Mouse (Mus musculus): ENCODE results near the gene Ptprr. TPM values are rescaled to one million over a fixed set of nuclear protein-coding genes. Genes with fewer than 3 reads are reported as not detected.

The Ptprr gene
- polyA plus RNA-seq, 1 experiment from 2014 or later, result 0.52 TPM

GRCm38 (mm10) chr10:116270646-116271469 is 252.8 kb downstream of the Ptprr start:
- Histone ChIP-seq H3K4me2 (replicated peaks; ENCODE audit: low read depth, low read length) (no peak overlapping the region), H3K27me3 (ENCODE audit: insufficient read depth, low read length) (no peaks in the 10 kb centered on the region), H3K36me3 (ENCODE audit: insufficient read depth, low read length) (no peaks in the 10 kb centered on the region), H3K4me1 (ENCODE audit: insufficient read depth, low read length) (peaks cover 35% of the 10 kb centered on the region), H3K9me3 (ENCODE audit: low read length) (no peaks in the 10 kb centered on the region), H3K4me3 (ENCODE audit: low read length) (no peak overlapping the region), H3K9ac (replicated peaks; ENCODE audit: low read length) (no peak overlapping the region; the same call in 1 of the 2 replicates), H3K27ac (ENCODE audit: low read length) (peak overlapping the region; percentile 68)
- 61% methylated on average over 12 of the region's 12 CpGs for WGBS
- ATAC-seq (ENCODE audit: low FRiP score, low TSS enrichment), result no peak

GRCm38 (mm10) chr10:116271470-116271915 is 253.5 kb downstream of the Ptprr start:
- no peaks in the 10 kb centered on the region for H3K36me3 ChIP-seq (ENCODE audit: insufficient read depth, low read length)
- peaks cover 31% of the 10 kb centered on the region for H3K4me1 ChIP-seq (ENCODE audit: insufficient read depth, low read length)
- H3K4me2 ChIP-seq (replicated peaks; ENCODE audit: low read depth, low read length), result no peak overlapping the region
- no peaks in the 10 kb centered on the region for H3K9me3 ChIP-seq (ENCODE audit: low read length)
- no peak overlapping the region for H3K4me3 ChIP-seq (ENCODE audit: low read length)
- 73% methylated on average over 10 of the region's 10 CpGs for WGBS
- no peaks in the 10 kb centered on the region for H3K27me3 ChIP-seq (ENCODE audit: insufficient read depth, low read length)
- H3K27ac ChIP-seq (ENCODE audit: low read length), result peak overlapping the region; percentile 68
- no peak overlapping the region; the same call in 1 of the 2 replicates for H3K9ac ChIP-seq (replicated peaks; ENCODE audit: low read length)
- no peak for ATAC-seq (ENCODE audit: low FRiP score, low TSS enrichment)

GRCm38 (mm10) chr10:116272156-116272555 is 254.1 kb downstream of the Ptprr start:
- Histone ChIP-seq H3K4me2 (replicated peaks; ENCODE audit: low read depth, low read length) (no peak overlapping the region), H3K9me3 (ENCODE audit: low read length) (no peaks in the 10 kb centered on the region), H3K4me1 (ENCODE audit: insufficient read depth, low read length) (peaks cover 25% of the 10 kb centered on the region), H3K4me3 (ENCODE audit: low read length) (no peak overlapping the region), H3K27ac (ENCODE audit: low read length) (no peak overlapping the region), H3K27me3 (ENCODE audit: insufficient read depth, low read length) (no peaks in the 10 kb centered on the region), H3K9ac (replicated peaks; ENCODE audit: low read length) (no peak overlapping the region), H3K36me3 (ENCODE audit: insufficient read depth, low read length) (no peaks in the 10 kb centered on the region)
- 63% methylated on average over 3 of the region's 3 CpGs for WGBS
- ATAC-seq (ENCODE audit: low FRiP score, low TSS enrichment), result no peak

GRCm38 (mm10) chr10:116275280-116275679 is 257.3 kb downstream of the Ptprr start, which contains the start of gene Ptprb:
Gene Ptprb (plus strand): TSS chr10:116275523.
- peaks cover 12% of the 10 kb centered on the region for H3K4me1 ChIP-seq (ENCODE audit: insufficient read depth, low read length)
- peak within 1 kb of the TSS; percentile 55; the same call in 1 of the 2 replicates for H3K27ac ChIP-seq (ENCODE audit: low read length)

GRCm38 (mm10) chr10:116286697-116287344 is 268.8 kb downstream of the Ptprr start:
- no peaks in the 10 kb centered on the region for H3K27me3 ChIP-seq (ENCODE audit: insufficient read depth, low read length)
- WGBS, result 79% methylated on average over 7 of the region's 7 CpGs
- no peak overlapping the region for H3K4me2 ChIP-seq (replicated peaks; ENCODE audit: low read depth, low read length)
- H3K27ac ChIP-seq (ENCODE audit: low read length), result peak overlapping the region; percentile 22; the same call in 1 of the 2 replicates
- H3K9ac ChIP-seq (replicated peaks; ENCODE audit: low read length), result no peak overlapping the region
- no peaks in the 10 kb centered on the region for H3K9me3 ChIP-seq (ENCODE audit: low read length)
- no peaks in the 10 kb centered on the region for H3K36me3 ChIP-seq (ENCODE audit: insufficient read depth, low read length)
- H3K4me1 ChIP-seq (ENCODE audit: insufficient read depth, low read length), result 0 out of 2 replicates have a peak, but pooled peaks cover 3% of the 10 kb centered on the region
- ATAC-seq (ENCODE audit: low FRiP score, low TSS enrichment), result peak; percentile 57
- no peak overlapping the region for H3K4me3 ChIP-seq (ENCODE audit: low read length)

More at GRCm38 (mm10) chr10:116275280-116275679, 257.3 kb downstream of the Ptprr start, which contains the start of gene Ptprb:
- Histone ChIP-seq H3K9ac (replicated peaks; ENCODE audit: low read length) (peak within 1 kb of the TSS; percentile 45; the same call in 1 of the 2 replicates), H3K4me3 (ENCODE audit: low read length) (peak within 1 kb of the TSS; percentile 36), H3K27me3 (ENCODE audit: insufficient read depth, low read length) (no peaks in the 10 kb centered on the region), H3K36me3 (ENCODE audit: insufficient read depth, low read length) (no peaks in the 10 kb centered on the region), H3K9me3 (ENCODE audit: low read length) (no peaks in the 10 kb centered on the region), H3K4me2 (replicated peaks; ENCODE audit: low read depth, low read length) (peak within 1 kb of the TSS; percentile 35; the same call in 1 of the 2 replicates)
- WGBS, result 66% methylated on average over 7 of the region's 7 CpGs
- no peak for ATAC-seq (ENCODE audit: low FRiP score, low TSS enrichment)

- 0 out of 2 replicates have a peak, but pooled peaks cover 3% of the 10 kb centered on the region for H3K4me1 ChIP-seq (ENCODE audit: insufficient read depth, low read length)
- H3K4me3 ChIP-seq (ENCODE audit: low read length), result no peak overlapping the region
- H3K4me2 ChIP-seq (replicated peaks; ENCODE audit: low read depth, low read length), result no peak overlapping the region
- 21% methylated on average over 9 of the region's 9 CpGs for WGBS
- no peaks in the 10 kb centered on the region for H3K9me3 ChIP-seq (ENCODE audit: low read length)
- H3K27me3 ChIP-seq (ENCODE audit: insufficient read depth, low read length), result no peaks in the 10 kb centered on the region
- no peaks in the 10 kb centered on the region for H3K36me3 ChIP-seq (ENCODE audit: insufficient read depth, low read length)
- peak overlapping the region; percentile 22; the same call in 1 of the 2 replicates for H3K27ac ChIP-seq (ENCODE audit: low read length)
- peak; percentile 59 for ATAC-seq (ENCODE audit: low FRiP score, low TSS enrichment)
- H3K9ac ChIP-seq (replicated peaks; ENCODE audit: low read length), result no peak overlapping the region
Measured at GRCm38 (mm10) chr10:116288130-116288529, 270.1 kb downstream of the Ptprr start.

GRCm38 (mm10) chr10:116290483-116290882 is 272.5 kb downstream of the Ptprr start:
- H3K4me2 ChIP-seq (replicated peaks; ENCODE audit: low read depth, low read length), result no peak overlapping the region
- 69% methylated on average over 4 of the region's 4 CpGs for WGBS
- H3K27ac ChIP-seq (ENCODE audit: low read length), result no peak overlapping the region
- H3K4me3 ChIP-seq (ENCODE audit: low read length), result no peak overlapping the region
- 0 out of 2 replicates have a peak, but pooled peaks cover 3% of the 10 kb centered on the region for H3K4me1 ChIP-seq (ENCODE audit: insufficient read depth, low read length)
- H3K36me3 ChIP-seq (ENCODE audit: insufficient read depth, low read length), result no peaks in the 10 kb centered on the region
- no peak overlapping the region for H3K9ac ChIP-seq (replicated peaks; ENCODE audit: low read length)
- no peak for ATAC-seq (ENCODE audit: low FRiP score, low TSS enrichment)
- no peaks in the 10 kb centered on the region for H3K27me3 ChIP-seq (ENCODE audit: insufficient read depth, low read length)
- H3K9me3 ChIP-seq (ENCODE audit: low read length), result no peaks in the 10 kb centered on the region

- WGBS, result 70% methylated on average over 8 of the region's 8 CpGs
- Histone ChIP-seq H3K27me3 (ENCODE audit: insufficient read depth, low read length) (no peaks in the 10 kb centered on the region), H3K36me3 (ENCODE audit: insufficient read depth, low read length) (no peaks in the 10 kb centered on the region)
Measured at GRCm38 (mm10) chr10:116291153-116291755, 273.2 kb downstream of the Ptprr start.

GRCm38 (mm10) chr10:116296439-116296838 is 278.4 kb downstream of the Ptprr start:
- H3K4me3 ChIP-seq (ENCODE audit: low read length), result no peak overlapping the region

More at GRCm38 (mm10) chr10:116291153-116291755, 273.2 kb downstream of the Ptprr start:
- Histone ChIP-seq H3K4me2 (replicated peaks; ENCODE audit: low read depth, low read length) (no peak overlapping the region), H3K4me1 (ENCODE audit: insufficient read depth, low read length) (0 out of 2 replicates have a peak, but pooled peaks cover 3% of the 10 kb centered on the region), H3K9me3 (ENCODE audit: low read length) (no peaks in the 10 kb centered on the region), H3K27ac (ENCODE audit: low read length) (no peak overlapping the region), H3K4me3 (ENCODE audit: low read length) (no peak overlapping the region), H3K9ac (replicated peaks; ENCODE audit: low read length) (no peak overlapping the region)
- no peak for ATAC-seq (ENCODE audit: low FRiP score, low TSS enrichment)

More at GRCm38 (mm10) chr10:116296439-116296838, 278.4 kb downstream of the Ptprr start:
- Histone ChIP-seq H3K4me1 (ENCODE audit: insufficient read depth, low read length) (peaks cover 5% of the 10 kb centered on the region; the same call in 1 of the 2 replicates), H3K9me3 (ENCODE audit: low read length) (no peaks in the 10 kb centered on the region), H3K4me2 (replicated peaks; ENCODE audit: low read depth, low read length) (no peak overlapping the region), H3K27ac (ENCODE audit: low read length) (no peak overlapping the region), H3K9ac (replicated peaks; ENCODE audit: low read length) (no peak overlapping the region), H3K36me3 (ENCODE audit: insufficient read depth, low read length) (no peaks in the 10 kb centered on the region), H3K27me3 (ENCODE audit: insufficient read depth, low read length) (peaks cover 5% of the 10 kb centered on the region)
- ATAC-seq (ENCODE audit: low FRiP score, low TSS enrichment), result no peak
- 86% methylated on average over 4 of the region's 4 CpGs for WGBS
